Mouse (Mus musculus) cortical plate, adult 2 months (tissue): ENCODE measurements around the gene Asb8.

Experiments
- CTCF ChIP-seq: fragments of 200-500 bp; IDR thresholded peaks from 2 replicates; pipeline ENCODE4 v1.5.1; 2011; ENCODE audit warnings: mild to moderate bottlenecking, control low read depth, low read length; ENCODE audit not compliant: insufficient read depth; ENCODE audit errors: extremely low read depth
- POLR2A ChIP-seq: fragments of 200-500 bp; IDR thresholded peaks from 2 replicates; pipeline ENCODE4 v1.6.1; 2011; ENCODE audit warnings: mild to moderate bottlenecking, low read length, control low read depth; ENCODE audit not compliant: insufficient read depth; ENCODE audit errors: extremely low read depth

- no peak for TF ChIP-seq CTCF
- peak; percentile 87 for TF ChIP-seq POLR2A
Observed at GRCm38 (mm10) chr15:98108297-98109152, 56.9 kb downstream of the Asb8 start.
